Mouse (Mus musculus): ENCODE results near the gene Nfia. TPM values are rescaled to one million over a fixed set of nuclear protein-coding genes. Genes with fewer than 3 reads are reported as not detected.

Nfia gene
- polyA plus RNA-seq, 1 experiment = 8.1 TPM

DNA sequence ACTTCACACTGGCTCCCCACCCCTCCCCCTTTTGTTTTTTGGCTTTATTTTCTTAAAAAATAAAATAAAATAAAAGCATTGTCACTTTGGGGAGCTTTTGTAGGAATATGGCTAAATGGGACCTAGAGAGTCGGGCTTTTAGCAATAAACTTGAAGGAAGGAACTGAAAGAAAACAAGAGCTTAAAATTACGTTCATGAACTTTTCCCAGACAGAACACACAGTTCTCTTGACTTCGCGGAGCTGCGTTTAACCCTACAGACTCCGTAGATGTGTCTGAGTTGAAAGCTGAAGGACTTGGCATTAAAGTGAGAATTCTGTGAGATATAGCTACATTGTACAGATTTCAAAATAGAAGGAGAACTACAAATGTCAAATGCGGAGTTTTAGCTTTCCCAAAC, 96.9 kb downstream of the Nfia start:
- Histone ChIP-seq H3K4me1 (ENCODE audit: control insufficient read depth, insufficient read depth, low read length) (peaks cover 2% of the 10 kb centered on the region; the same call in 1 of the 2 replicates), H3K27ac (ENCODE audit: insufficient read depth, low read depth, low read length) (no peak overlapping the region), H3K4me3 (ENCODE audit: insufficient read depth, low read length) (no peak overlapping the region)
- TF ChIP-seq POLR2A (IDR thresholded peaks at IDR 0.05; ENCODE audit: borderline replicate concordance, low read depth, low read length) (no peak), CTCF (IDR thresholded peaks at IDR 0.05; ENCODE audit: low read depth, low read length) (no peak)

DNA sequence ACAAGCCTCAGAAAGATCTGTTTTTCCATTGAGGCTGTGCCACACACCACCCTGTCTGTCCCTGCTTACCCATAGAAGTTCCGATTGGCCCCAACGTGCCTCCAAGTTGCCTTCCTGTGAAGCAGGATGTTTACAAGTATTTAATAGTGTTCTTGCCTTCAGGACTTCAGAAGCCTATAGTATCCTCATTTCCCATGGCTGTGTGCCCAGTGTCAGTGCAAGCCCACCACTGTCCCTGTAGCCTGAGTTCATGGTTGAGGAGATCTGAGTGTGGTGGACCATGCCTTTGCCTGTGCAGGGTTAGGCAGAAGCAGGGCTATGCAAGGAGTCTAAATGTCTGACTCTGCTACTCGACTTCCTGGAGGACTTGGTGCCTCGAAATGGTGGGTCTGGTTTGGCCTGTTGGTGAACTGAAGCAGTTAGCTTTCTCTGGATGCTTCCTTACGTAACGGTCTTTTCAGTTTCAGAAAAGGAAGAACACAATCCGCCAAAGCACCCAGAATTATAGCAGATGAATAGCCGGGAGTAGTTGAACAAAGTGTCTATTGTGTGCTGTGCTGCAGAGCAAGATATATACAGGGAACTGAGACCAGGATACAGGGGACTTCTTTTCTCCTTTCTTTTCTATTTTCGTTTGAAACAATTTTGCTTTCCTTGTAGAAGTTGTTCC, 99.4 kb downstream of the Nfia start:
- H3K27ac ChIP-seq (ENCODE audit: insufficient read depth, low read depth, low read length) = no peak overlapping the region
- TF ChIP-seq CTCF (IDR thresholded peaks at IDR 0.05; ENCODE audit: low read depth, low read length) (no peak), POLR2A (IDR thresholded peaks at IDR 0.05; ENCODE audit: borderline replicate concordance, low read depth, low read length) (no peak)
- H3K4me1 ChIP-seq (ENCODE audit: control insufficient read depth, insufficient read depth, low read length) = peaks cover 17% of the 10 kb centered on the region
- no peak overlapping the region for H3K4me3 ChIP-seq (ENCODE audit: insufficient read depth, low read length)

DNA sequence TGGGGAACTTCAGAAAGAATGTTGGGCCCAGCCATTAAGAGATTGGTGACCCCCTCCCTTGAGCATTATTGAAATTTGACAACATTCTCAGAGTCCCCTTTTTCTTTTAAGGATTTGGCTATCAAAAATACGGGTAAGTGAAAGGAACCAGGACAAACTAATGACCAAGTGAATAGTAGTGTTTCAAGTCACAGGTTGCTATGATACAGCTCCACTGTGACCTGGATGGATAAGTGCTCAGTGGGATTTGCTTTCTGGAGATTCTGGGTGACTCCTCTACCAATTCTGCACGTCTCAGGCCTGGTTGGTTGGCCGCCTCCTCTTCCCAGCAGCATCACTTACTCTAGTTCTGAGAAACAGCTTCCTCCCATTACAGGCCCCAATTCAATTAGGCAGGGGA, 102.4 kb downstream of the Nfia start:
- Histone ChIP-seq H3K27ac (ENCODE audit: insufficient read depth, low read depth, low read length) (peak overlapping the region; percentile 31; the same call in 1 of the 2 replicates), H3K4me1 (ENCODE audit: control insufficient read depth, insufficient read depth, low read length) (peaks cover 17% of the 10 kb centered on the region), H3K4me3 (ENCODE audit: insufficient read depth, low read length) (no peak overlapping the region)
- TF ChIP-seq POLR2A (IDR thresholded peaks at IDR 0.05; ENCODE audit: borderline replicate concordance, low read depth, low read length) = no peak
- TF ChIP-seq CTCF (IDR thresholded peaks at IDR 0.05; ENCODE audit: low read depth, low read length) = no peak

GRCm38 (mm10) chr4:97875901-97876300, 103.4 kb downstream of the Nfia start:
- H3K4me1 ChIP-seq (ENCODE audit: control insufficient read depth, insufficient read depth, low read length) = peaks cover 17% of the 10 kb centered on the region
- TF ChIP-seq POLR2A (IDR thresholded peaks at IDR 0.05; ENCODE audit: borderline replicate concordance, low read depth, low read length) (no peak), CTCF (IDR thresholded peaks at IDR 0.05; ENCODE audit: low read depth, low read length) (no peak)

GRCm38 (mm10) chr4:97879696-97880095, 107.2 kb downstream of the Nfia start:
- Histone ChIP-seq H3K4me1 (ENCODE audit: control insufficient read depth, insufficient read depth, low read length) (peaks cover 17% of the 10 kb centered on the region), H3K4me3 (ENCODE audit: insufficient read depth, low read length) (no peak overlapping the region)

More at GRCm38 (mm10) chr4:97875901-97876300, 103.4 kb downstream of the Nfia start:
- Histone ChIP-seq H3K27ac (ENCODE audit: insufficient read depth, low read depth, low read length) (no peak overlapping the region), H3K4me3 (ENCODE audit: insufficient read depth, low read length) (no peak overlapping the region)

DNA sequence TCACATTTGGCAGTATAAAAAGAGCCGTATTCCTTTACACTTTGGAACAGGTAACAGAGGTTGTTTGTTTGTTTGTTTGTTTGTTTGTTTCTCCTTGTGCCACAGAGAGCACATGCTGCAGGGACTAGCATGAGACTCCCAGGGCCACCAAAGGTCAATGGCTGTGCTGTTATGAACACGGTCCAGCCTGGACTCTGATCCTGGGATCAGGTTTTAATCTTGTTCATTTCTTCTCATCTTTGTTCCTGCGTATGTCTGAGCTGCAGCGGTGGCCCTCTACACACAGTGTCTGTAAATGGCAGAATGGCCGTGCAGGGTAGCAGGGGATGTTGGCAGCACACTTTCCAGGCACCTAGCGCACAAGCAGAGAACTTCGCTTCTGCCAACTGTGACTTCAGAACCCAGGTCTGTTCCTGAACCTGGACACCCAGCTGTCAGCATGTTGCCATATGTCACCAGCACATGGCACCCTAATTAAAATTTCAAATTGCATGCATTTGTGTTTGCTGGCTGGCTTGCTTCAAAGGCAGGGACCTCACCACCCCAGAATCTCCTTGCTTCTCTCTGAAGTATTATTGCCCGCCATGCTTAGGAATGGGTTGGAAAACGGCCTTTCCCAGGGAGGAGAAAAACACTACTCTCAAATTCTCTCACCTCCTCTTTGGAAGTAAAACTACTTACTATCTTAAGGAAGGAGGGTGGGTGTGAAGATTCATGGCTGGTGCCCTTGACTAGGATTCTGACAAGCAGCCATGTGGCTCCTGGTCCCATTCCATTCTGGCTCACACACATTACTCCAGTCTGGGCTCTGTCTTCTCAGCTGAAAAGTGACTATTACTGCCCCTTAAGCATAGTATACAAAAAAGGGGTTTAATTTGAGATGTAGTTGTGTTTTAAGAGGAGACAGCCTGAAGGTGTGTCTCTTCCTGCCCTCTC, 107.9 kb downstream of the Nfia start:
- TF ChIP-seq CTCF (IDR thresholded peaks at IDR 0.05; ENCODE audit: low read depth, low read length) = no peak
- no peak for TF ChIP-seq POLR2A (IDR thresholded peaks at IDR 0.05; ENCODE audit: borderline replicate concordance, low read depth, low read length)
- no peak overlapping the region for H3K27ac ChIP-seq (ENCODE audit: insufficient read depth, low read depth, low read length)
- no peak overlapping the region for H3K4me3 ChIP-seq (ENCODE audit: insufficient read depth, low read length)
- H3K4me1 ChIP-seq (ENCODE audit: control insufficient read depth, insufficient read depth, low read length) = peaks cover 11% of the 10 kb centered on the region

More at GRCm38 (mm10) chr4:97879696-97880095, 107.2 kb downstream of the Nfia start:
- no peak for TF ChIP-seq POLR2A (IDR thresholded peaks at IDR 0.05; ENCODE audit: borderline replicate concordance, low read depth, low read length)
- TF ChIP-seq CTCF (IDR thresholded peaks at IDR 0.05; ENCODE audit: low read depth, low read length) = no peak
- no peak overlapping the region for H3K27ac ChIP-seq (ENCODE audit: insufficient read depth, low read depth, low read length)

GRCm38 (mm10) chr4:97885574-97885973, 113.0 kb downstream of the Nfia start:
- Histone ChIP-seq H3K4me3 (ENCODE audit: insufficient read depth, low read length) (no peak overlapping the region), H3K4me1 (ENCODE audit: control insufficient read depth, insufficient read depth, low read length) (peaks cover 3% of the 10 kb centered on the region), H3K27ac (ENCODE audit: insufficient read depth, low read depth, low read length) (no peak overlapping the region)
- TF ChIP-seq POLR2A (IDR thresholded peaks at IDR 0.05; ENCODE audit: borderline replicate concordance, low read depth, low read length) (no peak), CTCF (IDR thresholded peaks at IDR 0.05; ENCODE audit: low read depth, low read length) (no peak)

GRCm38 (mm10) chr4:97886220-97886619, 113.7 kb downstream of the Nfia start:
- Histone ChIP-seq H3K27ac (ENCODE audit: insufficient read depth, low read depth, low read length) (no peak overlapping the region), H3K4me3 (ENCODE audit: insufficient read depth, low read length) (no peak overlapping the region), H3K4me1 (ENCODE audit: control insufficient read depth, insufficient read depth, low read length) (peaks cover 3% of the 10 kb centered on the region)
- no peak for TF ChIP-seq POLR2A (IDR thresholded peaks at IDR 0.05; ENCODE audit: borderline replicate concordance, low read depth, low read length)
- no peak for TF ChIP-seq CTCF (IDR thresholded peaks at IDR 0.05; ENCODE audit: low read depth, low read length)

DNA sequence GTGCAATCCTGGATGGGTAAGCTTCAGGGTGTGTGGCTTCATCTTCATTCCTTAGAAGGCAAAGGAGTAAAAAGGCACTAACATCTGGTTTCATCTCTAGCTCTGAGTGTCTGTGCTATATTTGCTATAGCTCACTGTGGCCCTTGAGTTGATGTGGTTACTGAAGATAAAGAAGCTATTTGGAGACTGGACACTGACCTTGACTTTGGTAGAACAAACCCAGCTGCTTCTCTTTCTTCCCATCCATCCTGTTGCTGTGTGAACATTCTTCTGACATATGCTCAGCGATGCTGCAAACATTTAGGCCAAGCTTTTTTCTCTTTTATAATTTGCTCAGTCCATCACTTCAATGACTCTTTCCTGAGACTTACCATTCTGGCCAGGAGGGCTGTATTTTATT, 114.7 kb downstream of the Nfia start:
- TF ChIP-seq CTCF (IDR thresholded peaks at IDR 0.05; ENCODE audit: low read depth, low read length) = no peak
- TF ChIP-seq POLR2A (IDR thresholded peaks at IDR 0.05; ENCODE audit: borderline replicate concordance, low read depth, low read length) = no peak
- H3K27ac ChIP-seq (ENCODE audit: insufficient read depth, low read depth, low read length) = no peak overlapping the region
- no peak overlapping the region for H3K4me3 ChIP-seq (ENCODE audit: insufficient read depth, low read length)
- peaks cover 3% of the 10 kb centered on the region for H3K4me1 ChIP-seq (ENCODE audit: control insufficient read depth, insufficient read depth, low read length)

- Histone ChIP-seq H3K4me1 (ENCODE audit: control insufficient read depth, insufficient read depth, low read length) (peaks cover 6% of the 10 kb centered on the region), H3K27ac (ENCODE audit: insufficient read depth, low read depth, low read length) (no peak overlapping the region), H3K4me3 (ENCODE audit: insufficient read depth, low read length) (no peak overlapping the region)
- TF ChIP-seq POLR2A (IDR thresholded peaks at IDR 0.05; ENCODE audit: borderline replicate concordance, low read depth, low read length) = no peak
These were observed 118.5 kb downstream of the Nfia start for GRCm38 (mm10) chr4:97891063-97891462.

Data from bone marrow macrophage, adult 2 months (primary cell).